Mouse (Mus musculus) stomach, embryonic 16.5 days (tissue): ENCODE results near the gene Samd4b. TPM values are rescaled to one million over a fixed set of nuclear protein-coding genes. Genes with fewer than 3 reads are reported as not detected.
A peak's percentile ranks its signal among the peaks of the same experiment; 100 is the strongest.

ENCODE experiments used
- ATAC-seq: fragments of 200-750 bp; cut with Nextera tagmentation; 2 replicates; pipeline ENCODE4 v1.8.0; 2017; ENCODE audit warnings: moderate number of reproducible peaks, moderate TSS enrichment; ENCODE audit not compliant: insufficient read depth, low FRiP score
- H3K27ac ChIP-seq: fragments of 300-500 bp; sonication (generic); 2 replicates; pipeline ENCODE4 v1.5.1; 2014; ENCODE audit warnings: low read length
- H3K27me3 ChIP-seq: fragments of 300-500 bp; sonication (generic); 2 replicates; pipeline ENCODE4 v1.6.1; 2014; ENCODE audit warnings: low read length, control low read depth, mixed read lengths; ENCODE audit not compliant: control insufficient read depth, insufficient read depth
- H3K36me3 ChIP-seq: fragments of 300-500 bp; sonication (generic); 2 replicates; pipeline ENCODE4 v1.6.1; 2014; ENCODE audit warnings: low read length; ENCODE audit not compliant: control insufficient read depth, insufficient read depth
- H3K4me1 ChIP-seq: fragments of 300-500 bp; sonication (generic); 2 replicates; pipeline ENCODE4 v1.6.1; 2014; ENCODE audit warnings: low read length, control low read depth, mixed read lengths; ENCODE audit not compliant: control insufficient read depth, insufficient read depth
- H3K4me2 ChIP-seq: fragments of 300-500 bp; sonication (generic); 2 replicates; pipeline ENCODE4 v1.6.1; 2014; ENCODE audit warnings: low read depth, low read length, mixed read lengths
- H3K4me3 ChIP-seq: fragments of 300-500 bp; sonication (generic); replicated peaks from 2 replicates; pipeline ENCODE4 v1.5.1; 2014; ENCODE audit warnings: mild to moderate bottlenecking, low read length
- H3K9ac ChIP-seq: fragments of 300-500 bp; sonication (generic); 2 replicates; pipeline ENCODE4 v1.6.1; 2014; ENCODE audit warnings: low read length
- H3K9me3 ChIP-seq: fragments of 300-500 bp; sonication (generic); replicated peaks from 2 replicates; pipeline ENCODE4 v1.6.1; 2016; ENCODE audit warnings: low read length, control low read depth; ENCODE audit not compliant: control insufficient read depth
- WGBS: fragments of 180-500 bp; shearing (Covaris S2); extraction: QIAGEN DNeasy Blood & Tissue Kit; methylation state at CpG from one replicate; pipeline ENCODE4 v1.1.7; 2014; 5-methylcytosine and 5-hydroxymethylcytosine counted together
- polyA plus RNA-seq: library from polyadenylated mRNA; unstranded; fragments of >200 nt; fragmentation: Nextera tagmentation; extraction: Ambion mirVana; gene quantifications from 2 replicates; pipeline ENCODE4 v1.2.1, GENCODE M21; 2015

Gene Samd4b
- polyA plus RNA-seq, 1 experiment from 2014 or later, result 10.9 TPM

- no peak for ATAC-seq
- WGBS, result 68% methylated on average over 10 of the region's 10 CpGs
- Histone ChIP-seq H3K27me3 (no peaks in the 10 kb centered on the region), H3K4me1 (peaks cover 35% of the 10 kb centered on the region), H3K9ac (peak overlapping the region; percentile 70), H3K4me3 (peak overlapping the region; percentile 89), H3K27ac (peak overlapping the region; percentile 100), H3K4me2 (peak overlapping the region; percentile 97), H3K9me3 (no peaks in the 10 kb centered on the region), H3K36me3 (peaks cover 6% of the 10 kb centered on the region; the same call in 1 of the 2 replicates)
Measured at GRCm38 (mm10) chr7:28374647-28375046, 223.3 kb downstream of the Samd4b start.

GRCm38 (mm10) chr7:28373891-28374495 is 224.0 kb downstream of the Samd4b start:
- H3K9ac ChIP-seq, result no peak overlapping the region
- WGBS, result 77% methylated on average over 7 of the region's 7 CpGs
- peak overlapping the region; percentile 100 for H3K27ac ChIP-seq
- H3K4me1 ChIP-seq, result peaks cover 33% of the 10 kb centered on the region
- H3K36me3 ChIP-seq, result peaks cover 8% of the 10 kb centered on the region; the same call in 1 of the 2 replicates
- H3K4me3 ChIP-seq, result no peak overlapping the region
- no peaks in the 10 kb centered on the region for H3K27me3 ChIP-seq
- no peaks in the 10 kb centered on the region for H3K9me3 ChIP-seq
- no peak overlapping the region for H3K4me2 ChIP-seq
- no peak for ATAC-seq

- Histone ChIP-seq H3K9ac (peak overlapping the region; percentile 60), H3K27me3 (no peaks in the 10 kb centered on the region), H3K27ac (peak overlapping the region; percentile 97), H3K36me3 (peaks cover 17% of the 10 kb centered on the region), H3K4me2 (peak overlapping the region; percentile 55), H3K4me3 (peak overlapping the region; percentile 82), H3K9me3 (no peaks in the 10 kb centered on the region), H3K4me1 (peaks cover 31% of the 10 kb centered on the region)
- ATAC-seq, result 0 out of 2 replicates have a peak, but pooled peaks have one; percentile 0
- under 1% methylated on average over 9 of the region's 9 CpGs for WGBS
Measured at GRCm38 (mm10) chr7:28373131-28373581, 224.8 kb downstream of the Samd4b start.

- peak; percentile 91 for ATAC-seq
- H3K9me3 ChIP-seq, result no peaks in the 10 kb centered on the region
- peak within 1 kb of the TSS; percentile 97 for H3K27ac ChIP-seq
- H3K27me3 ChIP-seq, result no peaks in the 10 kb centered on the region
- H3K4me1 ChIP-seq, result peaks cover 24% of the 10 kb centered on the region
- H3K36me3 ChIP-seq, result peaks cover 17% of the 10 kb centered on the region
- under 1% methylated on average over 61 of the region's 66 CpGs for WGBS
- H3K9ac ChIP-seq, result peak within 1 kb of the TSS; percentile 94
- peak within 1 kb of the TSS; percentile 80 for H3K4me2 ChIP-seq
- H3K4me3 ChIP-seq, result peak within 1 kb of the TSS; percentile 82
Measured at GRCm38 (mm10) chr7:28372251-28373108, 225.5 kb downstream of the Samd4b start, which contains the start of gene Plekhg2. Gene Plekhg2, minus strand, starts transcription at chr7:28372599.

GRCm38 (mm10) chr7:28371514-28371989 is 226.4 kb downstream of the Samd4b start:
- peaks cover 18% of the 10 kb centered on the region for H3K4me1 ChIP-seq
- no peaks in the 10 kb centered on the region for H3K27me3 ChIP-seq
- H3K4me3 ChIP-seq, result peak overlapping the region; percentile 82
- peak overlapping the region; percentile 80 for H3K4me2 ChIP-seq
- WGBS, result under 1% methylated on average over 42 of the region's 43 CpGs
- no peaks in the 10 kb centered on the region for H3K9me3 ChIP-seq
- peak overlapping the region; percentile 97 for H3K27ac ChIP-seq
- peak; percentile 1; the same call in 1 of the 2 replicates for ATAC-seq
- peak overlapping the region; percentile 94 for H3K9ac ChIP-seq
- H3K36me3 ChIP-seq, result peaks cover 18% of the 10 kb centered on the region

GRCm38 (mm10) chr7:28370977-28371513 is 226.9 kb downstream of the Samd4b start:
- no peaks in the 10 kb centered on the region for H3K9me3 ChIP-seq
- H3K4me1 ChIP-seq, result peaks cover 18% of the 10 kb centered on the region
- H3K4me3 ChIP-seq, result peak overlapping the region; percentile 82
- H3K27me3 ChIP-seq, result no peaks in the 10 kb centered on the region
- ATAC-seq, result no peak
- peak overlapping the region; percentile 94 for H3K9ac ChIP-seq
- H3K36me3 ChIP-seq, result peaks cover 20% of the 10 kb centered on the region
- peak overlapping the region; percentile 97 for H3K27ac ChIP-seq
- H3K4me2 ChIP-seq, result peak overlapping the region; percentile 80
- WGBS, result 3% methylated on average over 11 of the region's 11 CpGs

GRCm38 (mm10) chr7:28370051-28370450 is 227.9 kb downstream of the Samd4b start:
- no peak overlapping the region for H3K27ac ChIP-seq
- peak overlapping the region; percentile 80 for H3K4me2 ChIP-seq
- H3K9me3 ChIP-seq, result no peaks in the 10 kb centered on the region
- 93% methylated on average over 14 of the region's 14 CpGs for WGBS
- peaks cover 23% of the 10 kb centered on the region for H3K36me3 ChIP-seq
- no peaks in the 10 kb centered on the region for H3K27me3 ChIP-seq
- H3K4me1 ChIP-seq, result peaks cover 18% of the 10 kb centered on the region
- peak overlapping the region; percentile 94 for H3K9ac ChIP-seq
- peak overlapping the region; percentile 82 for H3K4me3 ChIP-seq
- ATAC-seq, result no peak

GRCm38 (mm10) chr7:28368276-28368920 is 229.5 kb downstream of the Samd4b start:
- 92% methylated on average over 16 of the region's 16 CpGs for whole genome bisulfite sequencing
- Histone ChIP-seq H3K27ac (no peak overlapping the region), H3K4me2 (no peak overlapping the region), H3K27me3 (no peaks in the 10 kb centered on the region), H3K4me1 (peaks cover 18% of the 10 kb centered on the region), H3K9ac (no peak overlapping the region), H3K9me3 (no peaks in the 10 kb centered on the region), H3K36me3 (peaks cover 23% of the 10 kb centered on the region), H3K4me3 (no peak overlapping the region)
- ATAC-seq, result no peak
